Mouse (Mus musculus) midbrain, embryonic 12.5 days (tissue): ENCODE results near the gene Tbx1. TPM values are rescaled to one million over a fixed set of nuclear protein-coding genes. Genes with fewer than 3 reads are reported as not detected.

Experiments
- ATAC-seq: fragments of 200-750 bp; cut with Nextera tagmentation; 2 replicates; pipeline ENCODE4 v1.8.0; 2017; ENCODE audit warnings: low read depth, moderate TSS enrichment, moderate library complexity; ENCODE audit not compliant: low FRiP score
- H3K27ac ChIP-seq: fragments of 300-500 bp; sonication (generic); replicated peaks from 2 replicates; pipeline ENCODE4 v1.5.1; 2016; ENCODE audit warnings: mild to moderate bottlenecking
- H3K27me3 ChIP-seq: fragments of 300-500 bp; sonication (generic); 2 replicates; pipeline ENCODE4 v1.6.1; 2016; ENCODE audit warnings: mild to moderate bottlenecking
- H3K36me3 ChIP-seq: fragments of 300-500 bp; sonication (generic); 2 replicates; pipeline ENCODE4 v1.6.1; 2016
- H3K4me1 ChIP-seq: fragments of 300-500 bp; sonication (generic); 2 replicates; pipeline ENCODE4 v1.6.1; 2016
- H3K4me2 ChIP-seq: fragments of 300-500 bp; sonication (generic); replicated peaks from 2 replicates; pipeline ENCODE4 v1.6.1; 2016; ENCODE audit warnings: mild to moderate bottlenecking, moderate library complexity
- H3K4me3 ChIP-seq: fragments of 300-500 bp; sonication (generic); 2 replicates; pipeline ENCODE4 v1.5.1; 2016; ENCODE audit warnings: mild to moderate bottlenecking
- H3K9ac ChIP-seq: fragments of 300-500 bp; sonication (generic); replicated peaks from 2 replicates; pipeline ENCODE4 v1.6.1; 2016; ENCODE audit warnings: mild to moderate bottlenecking, moderate library complexity
- H3K9me3 ChIP-seq: fragments of 300-500 bp; sonication (generic); 2 replicates; pipeline ENCODE4 v1.6.1; 2016; ENCODE audit warnings: mild to moderate bottlenecking
- WGBS: fragments of 180-500 bp; shearing (Covaris S2); methylation state at CpG from one replicate; pipeline ENCODE4 v1.1.7; 2016; 5-methylcytosine and 5-hydroxymethylcytosine counted together
- polyA plus RNA-seq: library from polyadenylated mRNA; unstranded; fragments of >200 nt; fragmentation: Nextera tagmentation; extraction: Ambion mirVana; gene quantifications from 2 replicates; pipeline ENCODE4 v1.2.1, GENCODE M21; 2016

The Tbx1 gene
- polyA plus RNA-seq, 1 experiment from 2014 or later: 1.4 TPM

- H3K27me3 ChIP-seq: peaks cover 69% of the 10 kb centered on the region
- H3K4me3 ChIP-seq: peak overlapping the region; percentile 87
- H3K9me3 ChIP-seq: no peaks in the 10 kb centered on the region
- peak overlapping the region; percentile 86 for H3K27ac ChIP-seq
- peak overlapping the region; percentile 95 for H3K9ac ChIP-seq
- H3K4me2 ChIP-seq: peak overlapping the region; percentile 84
- no peak for ATAC-seq
- H3K36me3 ChIP-seq: peaks cover 12% of the 10 kb centered on the region
- WGBS: 33% methylated on average over 2 of the region's 2 CpGs
- peaks cover 42% of the 10 kb centered on the region for H3K4me1 ChIP-seq
Measured at GRCm38 (mm10) chr16:18628948-18629340, 38.5 kb upstream of the Tbx1 start.

GRCm38 (mm10) chr16:18628206-18628947, 37.9 kb upstream of the Tbx1 start:
- H3K9me3 ChIP-seq: no peaks in the 10 kb centered on the region
- peak overlapping the region; percentile 84 for H3K4me2 ChIP-seq
- H3K4me1 ChIP-seq: peaks cover 42% of the 10 kb centered on the region
- peak overlapping the region; percentile 95 for H3K9ac ChIP-seq
- peaks cover 73% of the 10 kb centered on the region for H3K27me3 ChIP-seq
- peak overlapping the region; percentile 87 for H3K4me3 ChIP-seq
- peak overlapping the region; percentile 86 for H3K27ac ChIP-seq
- no peak for ATAC-seq
- peaks cover 16% of the 10 kb centered on the region for H3K36me3 ChIP-seq
- WGBS: 58% methylated on average over 7 of the region's 7 CpGs

DNA sequence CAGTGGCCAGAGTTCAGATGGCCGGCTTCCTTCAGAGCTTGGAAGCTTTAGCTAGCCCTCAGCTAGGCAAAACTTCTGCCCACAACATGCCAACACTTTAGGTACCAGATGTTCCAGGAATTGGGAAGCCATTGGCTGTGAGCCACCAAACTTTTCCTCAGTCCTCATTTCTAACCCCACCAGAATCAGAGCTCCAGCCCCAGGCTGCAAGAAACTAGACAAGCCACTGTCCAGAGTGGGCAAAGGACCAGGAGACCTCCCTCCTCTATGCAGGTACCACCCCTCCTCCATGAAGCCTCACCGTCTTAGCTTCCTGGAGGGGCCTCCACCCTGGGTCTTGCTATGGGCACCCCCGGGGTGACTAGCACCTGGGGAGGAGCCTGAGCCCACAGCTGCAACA, 36.7 kb upstream of the Tbx1 start:
- H3K27ac ChIP-seq: no peak overlapping the region
- peak overlapping the region; percentile 87 for H3K4me3 ChIP-seq
- no peaks in the 10 kb centered on the region for H3K9me3 ChIP-seq
- ATAC-seq: no peak
- 53% methylated on average over 3 of the region's 3 CpGs for WGBS
- peak overlapping the region; percentile 84 for H3K4me2 ChIP-seq
- H3K27me3 ChIP-seq: peaks cover 82% of the 10 kb centered on the region
- H3K4me1 ChIP-seq: peaks cover 42% of the 10 kb centered on the region
- H3K36me3 ChIP-seq: peaks cover 27% of the 10 kb centered on the region
- H3K9ac ChIP-seq: no peak overlapping the region

GRCm38 (mm10) chr16:18626376-18626878, 36.0 kb upstream of the Tbx1 start, which contains the start of gene Gm49601:
Gene Gm49601, minus strand, starts transcription at chr16:18626427.
- H3K4me1 ChIP-seq: peaks cover 49% of the 10 kb centered on the region
- under 1% methylated on average over 65 of the region's 65 CpGs for WGBS
- peak within 1 kb of the TSS; percentile 84 for H3K4me2 ChIP-seq
- H3K9ac ChIP-seq: peak within 1 kb of the TSS; percentile 49
- H3K27me3 ChIP-seq: peaks cover 86% of the 10 kb centered on the region
- peak within 1 kb of the TSS; percentile 87 for H3K4me3 ChIP-seq
- ATAC-seq: peak; percentile 32
- H3K36me3 ChIP-seq: peaks cover 30% of the 10 kb centered on the region
- no peaks in the 10 kb centered on the region for H3K9me3 ChIP-seq
- H3K27ac ChIP-seq: no peak within 1 kb of the TSS

DNA sequence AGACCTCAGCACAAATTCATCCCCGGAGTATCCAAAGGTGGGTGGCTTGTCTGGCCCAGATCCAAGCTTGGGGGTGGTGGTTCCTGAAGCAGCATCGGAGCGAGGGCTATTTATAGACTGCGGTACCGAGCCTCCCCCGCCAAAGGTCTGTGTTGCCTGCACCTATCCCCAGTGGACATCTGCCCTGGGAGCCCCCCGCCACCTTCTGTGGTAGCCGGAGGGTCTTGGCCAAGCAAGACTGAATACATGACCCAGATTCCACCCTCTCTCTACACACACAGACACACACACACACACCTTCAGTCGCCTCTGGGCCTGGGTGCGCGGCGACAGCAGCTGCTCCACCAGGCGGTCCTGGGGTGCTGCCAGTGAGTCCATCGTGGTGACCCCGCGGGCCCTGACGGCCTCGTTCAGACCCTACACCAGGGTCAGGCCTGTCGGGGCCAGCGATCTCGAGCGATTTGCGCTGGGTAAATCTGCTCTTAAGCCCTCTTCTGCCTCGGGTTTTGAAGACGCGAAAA, 35.4 kb upstream of the Tbx1 start:
- Histone ChIP-seq H3K36me3 (peaks cover 30% of the 10 kb centered on the region), H3K27ac (no peak overlapping the region), H3K9ac (peak overlapping the region; percentile 49), H3K4me2 (peak overlapping the region; percentile 84), H3K27me3 (peaks cover 88% of the 10 kb centered on the region), H3K4me3 (peak overlapping the region; percentile 53), H3K4me1 (peaks cover 54% of the 10 kb centered on the region), H3K9me3 (no peaks in the 10 kb centered on the region)
- ATAC-seq: no peak; the same call in 1 of the 2 replicates
- 12% methylated on average over 26 of the region's 26 CpGs for WGBS

DNA sequence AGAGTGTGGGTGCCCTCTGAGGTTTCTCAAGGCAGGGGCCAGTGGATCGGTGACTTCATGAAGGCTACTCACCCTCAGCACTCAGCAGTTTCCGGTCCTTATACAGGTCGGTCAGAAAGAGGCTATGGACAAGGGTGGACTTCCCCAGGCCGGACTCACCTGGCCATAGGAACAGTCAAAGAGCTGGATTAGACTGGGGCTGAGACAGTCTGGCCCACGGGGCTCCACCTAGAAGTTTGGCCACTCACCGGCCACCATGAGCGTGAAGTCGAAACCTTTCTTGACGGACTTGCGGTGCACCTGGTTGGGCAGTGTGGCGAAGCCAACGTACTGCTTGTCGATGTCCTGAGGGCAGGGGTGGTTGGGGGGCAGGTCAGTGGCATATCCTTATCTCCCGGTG, 34.6 kb upstream of the Tbx1 start:
- Histone ChIP-seq H3K4me1 (peaks cover 56% of the 10 kb centered on the region), H3K4me3 (no peak overlapping the region; the same call in 1 of the 2 replicates), H3K4me2 (no peak overlapping the region)

GRCm38 (mm10) chr16:18624641-18625040, 34.2 kb upstream of the Tbx1 start:
- no peak for ATAC-seq
- H3K27ac ChIP-seq: no peak overlapping the region
- peaks cover 54% of the 10 kb centered on the region for H3K4me1 ChIP-seq
- H3K9me3 ChIP-seq: no peaks in the 10 kb centered on the region
- H3K36me3 ChIP-seq: peaks cover 30% of the 10 kb centered on the region
- H3K4me2 ChIP-seq: no peak overlapping the region
- 17% methylated on average over 15 of the region's 15 CpGs for WGBS
- H3K9ac ChIP-seq: no peak overlapping the region
- H3K27me3 ChIP-seq: peaks cover 94% of the 10 kb centered on the region
- H3K4me3 ChIP-seq: no peak overlapping the region

More for the DNA sequence above, 34.6 kb upstream of the Tbx1 start:
- Histone ChIP-seq H3K27me3 (peaks cover 90% of the 10 kb centered on the region), H3K36me3 (peaks cover 30% of the 10 kb centered on the region), H3K27ac (no peak overlapping the region), H3K9me3 (no peaks in the 10 kb centered on the region), H3K9ac (no peak overlapping the region)
- no peak for ATAC-seq
- 38% methylated on average over 14 of the region's 14 CpGs for WGBS

DNA sequence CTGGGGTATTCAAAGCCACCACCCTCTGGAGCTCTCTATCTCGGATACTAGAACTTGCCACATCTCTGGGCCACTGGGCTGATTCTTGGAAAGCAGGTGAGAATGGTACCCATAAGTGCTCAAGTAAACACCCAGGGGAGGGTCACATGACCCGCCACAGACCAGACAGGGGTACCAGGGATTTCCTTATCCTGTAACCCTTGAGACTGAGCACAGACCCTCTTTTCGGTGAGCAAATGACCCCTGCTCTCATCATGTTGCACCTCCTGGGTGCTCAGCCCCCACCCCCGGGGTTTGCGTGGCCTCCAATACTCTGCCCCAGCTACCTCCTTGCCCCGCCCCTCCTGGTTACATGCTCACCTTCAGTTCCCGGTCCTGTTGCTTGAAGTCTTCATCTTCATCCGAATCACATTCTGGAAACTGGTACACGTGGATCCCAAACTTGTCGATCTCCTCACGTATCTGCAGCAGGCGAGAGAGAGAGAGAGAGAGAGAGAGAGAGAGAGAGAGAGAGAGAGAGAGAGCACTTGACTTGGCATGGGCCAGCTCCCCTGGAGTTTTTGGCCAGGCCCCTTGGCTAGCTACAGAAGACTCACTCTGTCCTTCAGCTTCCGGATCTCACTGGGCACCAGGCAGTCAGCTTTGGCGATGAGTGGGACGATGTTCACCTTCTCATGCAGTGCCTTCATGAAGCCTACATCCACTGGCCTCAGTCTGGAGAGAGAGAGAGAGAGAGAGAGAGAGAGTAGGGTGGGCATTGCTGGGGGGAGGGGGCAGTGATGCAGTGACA, 33.5 kb upstream of the Tbx1 start:
- no peak overlapping the region for H3K4me2 ChIP-seq
- no peak overlapping the region for H3K4me3 ChIP-seq
- H3K4me1 ChIP-seq: peaks cover 50% of the 10 kb centered on the region
- no peak overlapping the region for H3K27ac ChIP-seq
- ATAC-seq: no peak
- peaks cover 30% of the 10 kb centered on the region for H3K36me3 ChIP-seq
- H3K27me3 ChIP-seq: peaks cover 100% of the 10 kb centered on the region
- H3K9ac ChIP-seq: no peak overlapping the region
- WGBS: 25% methylated on average over 15 of the region's 15 CpGs
- no peaks in the 10 kb centered on the region for H3K9me3 ChIP-seq

- Histone ChIP-seq H3K9me3 (no peaks in the 10 kb centered on the region), H3K4me2 (no peak overlapping the region), H3K9ac (no peak overlapping the region), H3K4me3 (no peak overlapping the region), H3K27ac (no peak overlapping the region), H3K4me1 (peaks cover 42% of the 10 kb centered on the region), H3K27me3 (peaks cover 100% of the 10 kb centered on the region), H3K36me3 (peaks cover 30% of the 10 kb centered on the region)
- WGBS: 19% methylated on average over 29 of the region's 29 CpGs
- no peak for ATAC-seq
Measured at GRCm38 (mm10) chr16:18622916-18623750, 32.7 kb upstream of the Tbx1 start.

DNA sequence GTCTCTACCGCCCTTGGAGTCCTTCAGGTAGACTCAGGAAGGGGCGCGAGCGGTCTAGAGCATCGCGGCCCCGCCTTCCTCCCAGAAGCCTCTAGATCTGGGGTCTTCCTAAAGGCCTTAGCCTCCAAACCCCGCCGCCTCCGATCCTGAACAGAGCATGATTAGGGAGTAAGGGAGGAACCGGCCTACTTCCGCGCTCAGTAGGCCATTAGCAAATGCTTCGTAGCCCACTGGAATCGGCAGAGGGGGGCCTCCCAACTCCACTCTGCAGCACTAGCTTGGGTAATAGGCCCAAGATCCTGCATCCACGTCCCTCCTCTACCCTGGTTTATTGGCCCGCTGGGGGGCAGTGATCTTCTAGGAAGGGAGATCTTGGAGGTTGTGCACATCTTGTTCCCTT, 31.5 kb upstream of the Tbx1 start, which contains the start of gene Gp1bb:
TSS of gene Gp1bb (minus strand) at position 385 of the 400 bp plus-strand sequence.
- 6% methylated on average over 17 of the region's 17 CpGs for WGBS
- Histone ChIP-seq H3K27ac (no peak within 1 kb of the TSS), H3K4me2 (peak within 1 kb of the TSS; percentile 66), H3K4me3 (peak within 1 kb of the TSS; percentile 44), H3K36me3 (peaks cover 30% of the 10 kb centered on the region), H3K9me3 (no peaks in the 10 kb centered on the region), H3K9ac (0 out of 2 replicates have a peak within 1 kb of the TSS, but pooled peaks have one; percentile 50), H3K4me1 (peaks cover 36% of the 10 kb centered on the region), H3K27me3 (peaks cover 99% of the 10 kb centered on the region)
- ATAC-seq: no peak

DNA sequence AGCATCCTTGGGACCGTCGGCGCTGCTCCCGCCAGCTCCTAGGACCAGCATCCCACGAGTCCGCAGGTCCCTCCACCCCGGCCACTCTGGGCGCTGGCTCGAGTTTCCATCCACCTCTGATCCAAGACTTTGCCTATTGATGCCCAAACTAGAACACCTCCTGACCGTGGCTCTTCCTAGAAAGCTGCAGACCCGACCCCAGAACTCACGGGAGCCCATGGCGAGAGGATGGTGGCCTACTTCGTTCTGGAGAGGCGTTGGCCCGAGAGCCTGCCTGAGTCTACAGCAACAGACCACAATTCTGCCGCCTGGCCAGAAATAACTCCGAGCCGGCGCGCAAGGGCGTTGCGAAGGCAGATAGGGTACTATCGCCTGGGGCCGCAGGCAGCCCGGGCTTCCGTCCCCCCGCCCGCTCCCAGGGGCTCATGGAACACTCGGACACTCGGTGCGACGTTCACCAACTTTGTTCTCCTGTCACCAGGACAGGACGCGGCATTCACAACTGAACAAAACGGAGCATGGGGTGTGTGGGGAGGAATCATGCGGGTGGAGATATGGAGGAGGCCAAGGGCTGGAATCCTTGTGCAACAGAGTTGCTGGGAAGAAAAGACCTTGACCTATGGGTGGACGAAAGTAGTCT, 31.0 kb upstream of the Tbx1 start:
- H3K4me3 ChIP-seq: peak overlapping the region; percentile 44
- no peaks in the 10 kb centered on the region for H3K9me3 ChIP-seq
- H3K27ac ChIP-seq: no peak overlapping the region
- peaks cover 30% of the 10 kb centered on the region for H3K4me1 ChIP-seq
- peaks cover 30% of the 10 kb centered on the region for H3K36me3 ChIP-seq
- peak overlapping the region; percentile 66 for H3K4me2 ChIP-seq
- 0 out of 2 replicates have a peak overlapping the region, but pooled peaks have one; percentile 50 for H3K9ac ChIP-seq
- peaks cover 99% of the 10 kb centered on the region for H3K27me3 ChIP-seq
- 2% methylated on average over 38 of the region's 38 CpGs for WGBS
- ATAC-seq: no peak
